Mouse (Mus musculus): Measurements from ENCODE around the gene Mical3.

DNA sequence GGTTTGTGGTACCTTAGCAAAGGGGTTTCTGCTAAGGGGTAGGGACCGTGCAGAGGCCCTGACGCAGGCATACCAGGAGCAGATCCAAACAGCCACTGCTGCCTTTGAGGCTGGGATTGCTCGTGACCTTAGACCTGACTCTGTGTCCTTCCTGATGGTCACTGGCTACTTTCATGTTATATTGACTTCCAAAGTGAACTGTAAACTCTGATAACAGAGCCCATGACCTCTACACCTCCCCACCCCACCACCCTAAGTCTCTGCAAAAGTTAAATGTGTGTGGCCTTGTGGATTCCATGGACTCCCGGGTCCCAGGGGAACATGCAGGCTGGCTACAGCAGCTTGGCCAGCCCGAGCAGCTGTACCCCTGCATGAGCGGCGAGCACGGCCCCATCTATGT, 34.4 kb downstream of the Mical3 start:
- no peak for TF ChIP-seq ZC3H11A (IDR thresholded peaks at IDR 0.05; ENCODE audit: borderline replicate concordance, low read depth, low read length)
- no peak for TF ChIP-seq HCFC1 (IDR thresholded peaks at IDR 0.05; ENCODE audit: borderline replicate concordance, insufficient read depth, low read length)
- TF ChIP-seq CHD2 (IDR thresholded peaks at IDR 0.05; ENCODE audit: low read depth, low read length): no peak

All from ES-E14 (cell line).